Mouse (Mus musculus): ENCODE results near the gene Gm20388. TPM values are rescaled to one million over a fixed set of nuclear protein-coding genes. Genes with fewer than 3 reads are reported as not detected.
A peak's percentile ranks its signal among the peaks of the same experiment; 100 is the strongest.

Gene Gm20388
- total RNA-seq, 2 experiments from 2014 or later = 4.4 to 7.8 TPM

DNA sequence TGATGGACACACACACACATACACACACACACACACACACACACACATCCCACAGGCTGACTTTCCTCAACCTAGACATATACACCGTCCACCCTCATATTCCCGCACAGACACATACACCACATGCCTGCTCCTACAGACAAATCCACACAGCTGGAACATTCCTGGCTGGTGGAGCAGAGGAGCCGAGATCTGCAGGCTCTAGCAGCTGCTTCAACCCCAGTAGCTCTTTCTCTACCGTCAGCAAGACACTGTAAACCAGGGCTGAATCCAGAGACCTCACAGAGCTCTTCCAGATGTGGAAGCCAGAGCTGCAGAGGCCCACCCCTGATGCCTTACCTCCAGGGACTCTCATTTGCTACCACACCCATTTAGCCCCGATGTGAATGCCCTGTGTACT is 2451.6 kb downstream of the Gm20388 start:
- no peak for DNase-seq (ENCODE audit: low spot score in 2 of 2)

DNA sequence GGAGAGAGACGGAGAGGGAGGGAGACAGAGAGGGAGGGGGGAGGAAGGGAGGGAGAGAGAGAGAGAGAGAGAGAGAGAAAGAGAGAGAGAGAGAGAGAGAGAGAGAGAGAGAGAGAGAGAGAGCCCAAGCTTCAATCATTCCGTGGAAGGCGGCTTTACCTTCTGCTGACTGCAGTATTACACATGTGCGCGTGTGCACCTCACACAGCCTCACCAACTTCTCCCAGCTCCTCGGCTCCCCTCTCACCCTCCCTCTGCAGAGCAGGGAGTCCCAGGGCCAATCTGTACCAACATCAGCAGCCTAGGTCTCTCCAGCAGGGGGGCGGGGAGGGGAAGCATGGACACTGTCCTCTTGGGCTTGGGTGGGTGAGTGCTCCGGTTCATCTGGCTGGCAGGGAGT is 2452.3 kb downstream of the Gm20388 start:
- DNase-seq (ENCODE audit: low spot score in 2 of 2) = no peak

GRCm38 (mm10) chr8:122368494-122368893 is 2457.9 kb downstream of the Gm20388 start:
- DNase-seq (ENCODE audit: low spot score in 2 of 2) = no peak

DNA sequence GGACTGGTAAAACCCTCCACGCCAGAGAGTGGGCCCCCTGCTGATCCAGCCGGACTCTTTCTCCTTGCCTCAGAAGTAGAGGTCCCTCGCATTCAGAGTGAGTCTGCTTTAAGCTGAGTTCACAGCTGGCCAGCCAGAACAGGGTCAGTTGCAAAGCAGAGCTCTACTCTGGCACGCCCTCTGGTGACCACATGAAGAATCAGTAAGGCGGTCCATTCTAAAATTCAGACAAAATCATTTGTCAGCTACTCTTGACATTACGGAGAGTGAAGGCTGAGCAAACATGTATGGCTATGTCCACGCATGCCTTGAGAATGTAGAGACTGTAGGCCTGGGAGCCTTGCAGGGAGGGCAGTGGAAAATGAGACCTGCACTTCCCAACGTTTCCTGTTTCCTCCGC is 2459.0 kb downstream of the Gm20388 start:
- DNase-seq (ENCODE audit: low spot score in 2 of 2) = peak; percentile 75 to 80

DNA sequence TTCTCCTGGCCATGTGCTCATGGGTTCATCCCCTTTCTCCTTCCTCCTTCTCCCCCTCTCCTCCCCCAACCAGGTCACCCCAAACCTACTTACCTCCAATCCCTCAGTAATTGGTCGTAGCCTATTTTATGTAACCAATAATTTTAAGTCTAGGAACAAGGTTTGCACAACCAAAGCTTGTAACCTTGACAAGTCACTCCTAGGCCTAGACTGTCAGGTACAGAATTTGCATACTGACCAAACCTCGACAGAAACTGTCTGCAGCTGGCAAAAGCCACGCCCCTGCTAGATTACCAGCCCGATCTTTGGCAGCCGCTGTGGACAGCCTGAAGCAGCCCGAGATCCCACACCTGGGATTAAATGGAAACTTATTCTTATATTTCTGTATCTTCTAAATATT is 2461.1 kb downstream of the Gm20388 start:
- DNase-seq (ENCODE audit: low spot score in 2 of 2) = no peak

- DNase-seq (ENCODE audit: low spot score in 2 of 2) = no peak
Observed at GRCm38 (mm10) chr8:122375320-122375719, 2464.7 kb downstream of the Gm20388 start.

DNA sequence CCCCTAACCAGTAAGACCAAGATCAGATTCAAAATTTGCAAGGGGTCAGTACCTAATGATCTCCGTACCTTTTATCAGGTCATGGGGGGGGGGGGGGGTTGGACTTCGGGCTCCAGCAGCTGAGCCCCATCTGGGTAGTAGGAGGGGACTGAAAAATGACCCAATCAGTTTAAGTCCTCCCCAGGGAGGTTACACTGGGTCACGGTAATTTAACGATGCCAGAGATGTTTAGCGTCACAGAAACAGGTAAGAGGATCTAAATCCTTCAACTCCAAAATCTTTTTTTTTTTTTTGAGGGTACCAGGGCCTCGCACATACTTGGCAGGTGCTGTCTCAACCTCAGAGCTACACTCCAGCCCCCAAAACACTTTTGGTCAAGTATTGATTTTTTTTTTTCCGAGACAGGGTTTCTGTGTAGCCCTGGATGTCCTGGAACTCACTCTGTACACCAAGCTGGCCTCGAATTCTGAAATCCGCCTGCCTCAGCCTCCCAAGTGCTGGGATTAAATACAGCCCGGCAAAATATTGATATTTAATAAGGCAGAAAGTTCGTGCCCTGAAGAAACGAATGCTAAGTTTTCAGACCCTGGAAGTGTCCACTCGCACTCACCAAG is 2465.2 kb downstream of the Gm20388 start:
- DNase-seq (ENCODE audit: low spot score in 2 of 2) = no peak

DNA sequence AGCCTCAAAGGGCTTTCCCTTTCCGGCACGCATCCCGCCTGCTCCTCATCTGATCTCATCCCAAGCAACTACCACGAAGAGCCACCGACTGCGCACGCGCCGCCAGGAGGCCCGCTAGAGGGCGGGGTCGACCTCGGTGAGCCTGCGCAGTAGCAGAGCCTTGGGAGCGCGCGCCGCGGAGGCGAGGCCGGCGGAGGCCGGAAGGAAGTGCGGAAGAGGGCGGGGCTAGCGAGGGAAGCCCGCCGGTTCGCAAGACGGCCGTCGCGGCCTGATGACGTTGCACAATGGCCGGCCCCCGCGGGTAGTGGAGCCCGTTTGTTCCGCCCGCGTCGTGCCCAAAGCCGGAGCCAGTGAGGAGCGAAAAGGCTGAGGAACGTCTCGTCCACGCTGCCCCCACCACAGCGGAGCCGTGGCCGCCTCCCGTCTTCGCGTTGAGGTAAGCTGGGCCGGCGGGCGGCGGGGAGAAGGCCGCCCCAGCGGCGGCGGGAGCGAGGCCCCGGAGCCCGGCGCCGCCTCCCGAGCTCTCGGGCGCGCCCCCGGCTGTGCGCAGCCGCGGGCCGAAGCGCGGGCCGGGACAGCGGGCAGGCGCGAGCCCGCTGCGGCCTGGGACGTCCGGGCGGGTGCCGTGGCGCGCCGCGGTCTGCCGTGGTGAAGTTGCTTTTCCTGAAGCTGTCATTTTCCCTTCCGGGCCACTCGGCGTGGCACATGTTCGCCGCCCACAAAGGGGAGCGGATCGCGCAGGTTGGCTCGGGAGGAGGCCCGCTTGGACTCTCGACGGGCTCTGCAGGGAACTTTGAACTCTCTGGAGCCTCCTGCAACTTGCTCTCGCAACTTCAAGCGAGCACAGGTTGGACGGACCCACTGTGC is 2466.0 kb downstream of the Gm20388 start, which contains the start of gene Zc3h18:
TSS of gene Zc3h18 (plus strand) at position 245 of the 867 bp plus-strand sequence.
- DNase-seq (ENCODE audit: low spot score in 2 of 2) = peak; percentile 100

- no peak for DNase-seq (ENCODE audit: low spot score in 2 of 2)
Observed at GRCm38 (mm10) chr8:122383039-122383438, 2472.4 kb downstream of the Gm20388 start.

GRCm38 (mm10) chr8:122389357-122389756 is 2478.7 kb downstream of the Gm20388 start:
- DNase-seq (ENCODE audit: low spot score in 2 of 2) = no peak

- no peak for DNase-seq (ENCODE audit: low spot score in 2 of 2)
Observed at GRCm38 (mm10) chr8:122390758-122391157, 2480.1 kb downstream of the Gm20388 start.

DNA sequence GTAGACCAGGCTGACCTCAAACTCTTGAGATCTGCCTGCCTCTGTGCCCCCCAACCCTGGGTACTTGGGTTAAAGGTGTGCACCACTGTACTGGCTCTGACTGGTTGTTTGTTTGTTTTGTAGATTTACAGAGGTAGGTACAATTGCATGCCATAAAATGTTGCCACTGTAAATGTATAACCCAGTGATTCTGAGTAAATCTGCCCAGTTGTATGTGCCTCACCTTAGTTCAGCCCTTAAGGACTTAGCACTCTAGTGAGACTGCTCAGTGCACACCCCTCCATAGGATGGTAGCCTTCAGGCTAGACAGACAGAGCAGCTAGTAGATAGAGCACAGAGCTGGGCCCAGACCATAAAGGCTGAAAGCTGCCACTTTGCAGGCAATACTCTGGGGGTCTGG is 2483.1 kb downstream of the Gm20388 start:
- no peak for DNase-seq (ENCODE audit: low spot score in 2 of 2)

DNA sequence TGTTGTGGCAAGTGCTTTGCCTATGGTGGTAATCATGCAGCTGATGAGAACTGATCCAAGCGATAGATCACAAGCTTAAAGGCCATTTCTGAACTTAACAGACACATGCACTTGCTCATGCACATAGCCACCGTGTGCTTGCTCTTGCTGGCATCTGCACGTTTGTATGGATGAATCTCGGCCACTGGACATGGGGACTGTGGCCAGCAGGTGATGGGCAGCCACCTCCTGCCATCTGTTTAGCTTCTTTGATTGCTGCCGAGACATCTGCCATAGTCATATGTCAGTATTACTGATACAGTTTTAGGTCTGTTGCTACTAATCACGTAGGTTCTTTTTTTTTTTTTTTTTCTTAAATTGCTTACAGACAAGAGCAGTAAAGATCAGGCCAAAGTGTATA is 2484.7 kb downstream of the Gm20388 start:
- no peak for DNase-seq (ENCODE audit: low spot score in 2 of 2)

- DNase-seq (ENCODE audit: low spot score in 2 of 2) = no peak
Observed at GRCm38 (mm10) chr8:122398186-122398585, 2487.5 kb downstream of the Gm20388 start.

DNA sequence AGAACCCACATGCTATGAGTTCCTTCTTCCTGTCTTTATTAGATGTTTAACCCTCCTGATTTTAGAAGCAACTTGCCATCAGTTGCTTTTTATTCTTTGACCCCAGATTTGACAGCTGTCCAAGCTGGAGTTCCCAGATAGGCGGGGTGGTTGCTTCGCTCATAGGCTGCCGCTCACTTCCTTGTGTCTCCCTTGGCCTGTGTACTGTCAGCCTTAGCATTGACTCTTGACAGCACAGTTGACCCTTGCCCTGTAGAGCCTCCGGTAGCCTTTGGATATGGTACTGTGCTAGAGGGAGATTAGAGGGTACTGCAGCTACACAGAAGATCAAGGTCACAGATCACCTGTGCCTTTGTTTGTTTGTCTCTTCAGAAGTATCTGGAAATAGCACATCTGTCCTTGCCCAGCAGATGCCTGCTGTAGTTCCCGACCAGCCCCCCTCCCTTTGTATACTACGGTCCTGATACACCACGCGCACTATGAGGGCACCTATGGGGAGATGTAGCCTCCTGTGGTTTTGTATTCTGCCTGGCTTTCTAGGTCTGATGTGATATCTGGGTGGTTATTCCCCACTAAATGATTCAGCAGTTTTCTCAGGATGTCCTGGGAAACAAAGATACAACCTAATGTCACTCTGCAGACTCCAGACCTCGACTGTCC is 2494.6 kb downstream of the Gm20388 start:
- DNase-seq (ENCODE audit: low spot score in 2 of 2) = no peak

GRCm38 (mm10) chr8:122407678-122408077 is 2497.0 kb downstream of the Gm20388 start:
- no peak for DNase-seq (ENCODE audit: low spot score in 2 of 2)

DNA sequence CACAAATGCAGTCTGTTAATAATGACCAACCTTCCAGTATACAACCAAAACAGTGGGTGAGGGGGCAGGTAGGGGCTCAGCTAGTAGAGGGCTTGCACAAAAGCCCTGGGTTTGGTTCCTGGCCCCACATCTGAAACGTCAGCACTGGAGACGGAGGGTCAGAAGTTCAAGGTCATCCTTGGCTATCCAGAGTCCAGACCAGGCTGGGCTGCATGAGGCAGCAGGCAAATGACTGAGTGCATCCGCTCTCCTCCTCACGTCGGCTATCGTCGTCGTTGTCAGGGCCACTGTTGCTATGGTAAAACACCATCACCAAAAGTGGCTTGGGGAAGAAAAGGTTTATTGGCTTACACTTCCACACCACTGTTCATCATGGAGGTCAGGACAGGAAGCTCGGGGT is 2503.7 kb downstream of the Gm20388 start:
- no peak for DNase-seq (ENCODE audit: low spot score in 2 of 2)

- DNase-seq (ENCODE audit: low spot score in 2 of 2) = no peak
Observed at GRCm38 (mm10) chr8:122415554-122415953, 2504.9 kb downstream of the Gm20388 start.

DNA sequence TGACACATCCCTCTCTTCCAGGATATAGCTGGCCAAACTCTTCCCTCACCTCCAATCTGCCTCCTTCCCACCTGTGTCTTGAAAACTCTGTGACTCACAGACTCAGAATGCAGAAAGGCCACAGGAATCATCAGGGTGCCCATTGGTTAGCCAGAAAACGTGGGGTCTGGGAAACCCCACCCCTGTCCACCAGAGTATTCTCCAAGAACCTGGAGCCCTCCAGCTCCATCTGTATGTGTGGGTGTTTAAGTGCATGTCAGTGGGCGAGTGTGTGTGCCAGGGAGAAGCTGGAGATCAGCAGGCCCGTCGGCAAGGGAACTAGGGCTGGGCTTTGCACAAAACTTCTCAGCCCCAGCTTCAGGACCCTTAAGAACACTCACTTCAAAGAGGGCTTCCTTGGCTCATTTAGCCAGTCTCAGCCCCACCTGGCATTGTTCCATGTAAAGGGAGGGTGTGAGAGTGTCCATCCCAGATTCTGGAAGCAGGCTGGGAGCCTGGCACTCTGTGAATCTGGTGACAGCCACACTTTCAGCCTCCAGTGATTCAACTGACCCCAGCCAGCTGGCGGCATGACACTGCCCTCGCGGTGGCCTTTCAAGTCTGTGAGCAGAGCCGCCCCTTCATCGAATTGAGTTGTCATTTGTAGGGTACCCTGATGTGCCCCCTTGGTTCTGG is 2509.4 kb downstream of the Gm20388 start:
- peak; percentile 49 to 73 for DNase-seq (ENCODE audit: low spot score in 2 of 2)

- DNase-seq (ENCODE audit: low spot score in 2 of 2) = no peak
Observed at GRCm38 (mm10) chr8:122421376-122422070, 2510.9 kb downstream of the Gm20388 start, which contains the start of gene Il17c. Gene Il17c (plus strand): TSS chr8:122422020.

DNA sequence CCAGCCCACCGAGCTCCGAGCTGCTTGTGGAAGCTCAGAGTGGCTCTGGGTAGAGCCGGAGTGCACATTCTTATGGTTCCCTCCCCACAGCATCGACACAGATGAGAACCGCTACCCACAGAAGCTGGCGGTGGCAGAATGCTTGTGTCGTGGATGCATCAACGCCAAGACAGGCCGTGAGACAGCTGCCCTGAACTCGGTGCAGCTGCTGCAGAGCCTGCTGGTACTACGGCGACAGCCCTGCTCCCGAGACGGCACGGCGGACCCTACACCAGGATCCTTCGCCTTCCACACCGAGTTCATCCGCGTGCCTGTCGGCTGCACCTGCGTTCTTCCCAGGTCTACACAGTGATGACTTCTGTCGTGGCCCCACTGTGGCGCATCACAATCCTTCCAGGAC is 2512.6 kb downstream of the Gm20388 start:
- DNase-seq (ENCODE audit: low spot score in 2 of 2) = no peak
